Mouse (Mus musculus): ENCODE measurements at regions not wholly inside any gene's neighbourhood (a gene's known extent, or its start where the extent isn't known, plus 50 kb on each side); places are given as distances from the start of the nearest gene placed in this dataset.

DNA sequence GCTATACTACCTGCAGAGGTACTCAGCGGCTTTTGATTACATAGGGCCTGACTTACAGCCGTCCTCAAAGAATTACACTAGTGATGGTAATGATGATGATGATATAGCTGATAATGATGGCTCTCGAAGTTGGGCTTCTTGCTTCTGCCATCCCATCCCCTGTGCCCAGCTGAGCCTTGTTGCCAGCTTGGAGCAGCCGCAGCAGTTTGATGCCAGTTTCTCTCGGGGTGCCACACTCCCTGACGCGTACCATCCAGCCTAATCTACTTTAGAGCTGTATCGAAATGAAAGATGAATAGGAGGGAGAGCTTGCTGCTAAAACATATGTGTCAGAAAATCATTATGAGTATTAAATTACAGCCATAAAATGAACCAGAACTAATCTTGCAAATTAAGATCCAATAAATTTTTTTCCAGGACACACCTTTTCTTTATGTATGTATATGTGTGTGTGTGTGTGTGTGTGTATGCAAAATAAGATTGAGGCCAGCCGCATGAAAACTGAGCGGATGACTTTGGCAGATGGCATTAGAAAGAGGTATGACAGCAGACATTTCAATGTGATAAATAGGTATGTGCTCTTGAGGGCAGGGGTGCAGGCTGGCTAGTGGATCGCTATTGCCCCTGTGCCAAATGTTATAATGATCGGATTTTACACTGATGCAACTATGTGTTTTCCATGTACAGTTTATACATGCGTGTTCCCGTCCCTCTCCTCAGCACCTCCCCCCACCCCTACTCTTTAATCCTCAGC, 443.3 kb downstream of the Cd83 start:
- DNase-seq (ENCODE audit: low spot score): no peak
- Histone ChIP-seq H3K27ac (replicated peaks) (no peak overlapping the region), H3K9ac (ENCODE audit: low read length) (no peak overlapping the region), H3K36me3 (ENCODE audit: control insufficient read depth, insufficient read depth, low read length) (no peaks in the 10 kb centered on the region), H3K4me3 (ENCODE audit: low read depth, low read length) (no peak overlapping the region), H3K9me3 (ENCODE audit: control insufficient read depth, low read length) (no peaks in the 10 kb centered on the region), H3K27me3 (ENCODE audit: control insufficient read depth, insufficient read depth, low read length) (no peaks in the 10 kb centered on the region), H3K4me1 (replicated peaks; ENCODE audit: control insufficient read depth, insufficient read depth) (no peaks in the 10 kb centered on the region), H3K4me2 (replicated peaks; ENCODE audit: low read depth) (peak overlapping the region; percentile 32)
- TF ChIP-seq EP300 (optimal IDR thresholded peaks at IDR 0.05) (no peak), CTCF (IDR thresholded peaks at IDR 0.05; ENCODE audit: low read depth) (no peak)
- WGBS: 69% methylated on average over 14 of the region's 14 CpGs
- ATAC-seq (ENCODE audit: low FRiP score, low TSS enrichment): no peak

DNA sequence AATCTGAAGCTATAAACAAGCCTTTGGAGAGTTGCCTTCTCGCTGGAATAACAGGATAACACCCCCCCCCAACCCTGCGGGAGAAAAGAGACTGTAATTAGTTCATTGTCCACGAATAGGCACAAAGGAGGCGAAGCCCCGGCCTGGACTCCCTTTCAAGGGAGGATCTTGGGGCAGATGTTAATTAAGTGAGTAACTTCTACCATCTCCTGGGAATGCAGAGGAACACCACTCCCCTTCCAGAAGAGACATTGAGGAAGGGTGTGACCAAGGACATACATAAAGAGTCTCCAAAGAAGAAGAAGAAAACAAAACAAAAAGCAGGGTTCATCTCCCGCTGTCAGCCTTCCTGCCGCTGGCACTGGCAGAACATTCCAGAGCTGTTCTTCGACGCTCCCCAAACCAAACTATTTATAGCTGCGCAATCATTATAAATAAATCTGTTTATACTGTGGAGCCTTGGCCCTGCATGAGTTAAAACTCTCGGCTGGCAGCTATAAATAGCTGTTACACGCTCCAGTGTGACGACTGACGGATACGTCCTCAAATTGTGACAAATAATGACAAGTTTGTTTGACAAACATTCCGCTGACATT, 444.1 kb downstream of the Cd83 start:
- Histone ChIP-seq H3K27ac (replicated peaks) (no peak overlapping the region), H3K9ac (ENCODE audit: low read length) (no peak overlapping the region), H3K4me3 (ENCODE audit: low read depth, low read length) (no peak overlapping the region), H3K36me3 (ENCODE audit: control insufficient read depth, insufficient read depth, low read length) (no peaks in the 10 kb centered on the region), H3K4me2 (replicated peaks; ENCODE audit: low read depth) (peak overlapping the region; percentile 32), H3K27me3 (ENCODE audit: control insufficient read depth, insufficient read depth, low read length) (no peaks in the 10 kb centered on the region), H3K4me1 (replicated peaks; ENCODE audit: control insufficient read depth, insufficient read depth) (no peaks in the 10 kb centered on the region), H3K9me3 (ENCODE audit: control insufficient read depth, low read length) (no peaks in the 10 kb centered on the region)
- 14% methylated on average over 16 of the region's 16 CpGs for WGBS
- DNase-seq (ENCODE audit: low spot score) (no peak), ATAC-seq (ENCODE audit: low FRiP score, low TSS enrichment) (peak; percentile 54; the same call in 1 of the 2 replicates)
- TF ChIP-seq EP300 (optimal IDR thresholded peaks at IDR 0.05) (no peak), CTCF (IDR thresholded peaks at IDR 0.05; ENCODE audit: low read depth) (peak; percentile 38)

DNA sequence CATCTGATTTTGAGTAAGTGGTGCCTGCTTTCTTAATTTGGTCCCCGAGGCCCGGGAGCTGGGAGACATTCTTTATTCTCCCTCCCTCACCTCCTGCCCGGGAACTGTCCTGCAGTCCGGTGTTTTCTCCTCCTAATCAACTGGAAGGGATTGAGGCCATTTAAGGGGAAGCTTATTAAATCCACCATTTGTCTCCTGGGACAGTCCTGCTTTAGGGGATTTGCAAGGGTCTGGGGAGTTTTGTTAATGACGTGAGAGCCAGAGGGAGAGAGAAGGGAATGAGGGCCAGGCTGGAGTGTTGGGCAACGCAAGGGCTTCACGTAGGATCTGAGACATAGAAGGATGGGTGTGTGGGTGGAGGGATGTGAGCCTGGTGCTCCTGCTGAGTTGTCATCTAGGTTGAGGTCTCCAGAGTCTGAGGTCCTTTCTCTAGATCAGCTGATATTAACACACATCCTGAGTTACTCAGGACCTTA, 444.6 kb downstream of the Cd83 start:
- H3K27ac ChIP-seq (replicated peaks): no peak overlapping the region
- 15% methylated on average over 7 of the region's 7 CpGs for WGBS

DNA sequence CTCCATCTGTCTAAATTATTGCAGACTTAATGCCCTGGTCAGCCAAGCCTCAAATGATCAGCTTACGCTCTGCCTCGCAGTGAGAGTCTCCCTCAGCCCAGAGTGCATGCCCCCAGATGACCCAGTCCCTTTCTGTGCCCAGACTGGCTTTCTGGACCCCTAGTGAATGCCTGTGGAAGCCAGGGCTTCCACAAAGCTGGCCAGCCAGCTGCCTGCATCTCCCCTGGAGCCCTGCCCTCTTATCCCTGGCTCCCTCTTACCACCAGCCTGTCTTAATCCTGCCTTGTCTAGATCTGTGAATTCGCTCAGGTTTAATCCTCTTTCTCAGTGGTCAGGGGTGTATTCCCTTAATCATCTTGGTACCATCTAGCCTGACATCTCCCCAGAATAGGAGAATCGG, 446.8 kb downstream of the Cd83 start:
- no peak overlapping the region for H3K4me2 ChIP-seq (replicated peaks; ENCODE audit: low read depth)
- WGBS: 76% methylated on average over 4 of the region's 4 CpGs
- TF ChIP-seq EP300 (optimal IDR thresholded peaks at IDR 0.05) (no peak), CTCF (IDR thresholded peaks at IDR 0.05; ENCODE audit: low read depth) (no peak)

More for the DNA sequence above, 444.6 kb downstream of the Cd83 start:
- ATAC-seq (ENCODE audit: low FRiP score, low TSS enrichment) (no peak), DNase-seq (ENCODE audit: low spot score) (no peak)
- Histone ChIP-seq H3K9me3 (ENCODE audit: control insufficient read depth, low read length) (no peaks in the 10 kb centered on the region), H3K4me1 (replicated peaks; ENCODE audit: control insufficient read depth, insufficient read depth) (no peaks in the 10 kb centered on the region), H3K36me3 (ENCODE audit: control insufficient read depth, insufficient read depth, low read length) (no peaks in the 10 kb centered on the region), H3K4me2 (replicated peaks; ENCODE audit: low read depth) (peak overlapping the region; percentile 32; the same call in 1 of the 2 replicates), H3K27me3 (ENCODE audit: control insufficient read depth, insufficient read depth, low read length) (no peaks in the 10 kb centered on the region), H3K4me3 (ENCODE audit: low read depth, low read length) (no peak overlapping the region), H3K9ac (ENCODE audit: low read length) (no peak overlapping the region)
- no peak for TF ChIP-seq CTCF (IDR thresholded peaks at IDR 0.05; ENCODE audit: low read depth)
- no peak for TF ChIP-seq EP300 (optimal IDR thresholded peaks at IDR 0.05)

DNA sequence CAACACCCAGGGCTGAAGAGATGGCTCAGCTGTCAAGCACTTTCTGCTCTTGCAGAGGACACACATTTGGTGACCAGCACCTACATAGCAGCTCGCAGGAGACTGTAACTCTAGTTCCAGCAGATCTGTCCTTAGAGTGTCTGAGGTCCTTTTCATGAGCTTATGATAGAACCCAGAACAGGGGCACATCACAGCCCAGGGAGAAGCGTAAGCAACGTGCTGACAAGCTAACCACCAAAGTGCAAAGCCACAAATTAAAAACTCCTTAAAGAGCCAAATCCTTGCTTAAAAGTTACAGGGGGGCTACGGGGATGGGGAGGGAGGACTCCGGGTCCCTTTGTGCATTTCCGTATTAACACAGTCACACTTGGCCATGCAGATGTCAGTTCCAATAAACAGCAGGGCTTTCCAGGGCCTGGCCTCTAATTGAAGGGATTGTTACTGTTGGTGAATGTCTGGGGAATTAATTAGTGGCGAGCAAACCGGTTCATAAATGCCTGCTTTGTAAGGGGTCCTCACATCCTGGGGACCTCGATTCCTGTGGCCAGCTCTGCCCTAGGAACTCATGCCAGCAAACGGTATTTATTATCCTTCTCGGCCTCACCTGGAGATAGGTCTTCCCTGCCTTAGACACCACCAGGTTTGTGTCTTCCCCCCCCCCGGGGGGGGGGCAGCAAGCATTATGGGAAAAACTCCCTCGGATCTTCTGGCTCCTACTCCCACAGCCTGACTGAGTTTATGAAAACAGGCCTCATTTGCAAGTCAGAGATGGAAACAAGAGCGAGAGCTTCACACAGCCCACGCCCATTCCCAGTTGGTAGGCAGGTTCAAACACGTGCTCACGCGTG, 447.5 kb downstream of the Cd83 start:
- Histone ChIP-seq H3K27ac (replicated peaks) (no peak overlapping the region), H3K36me3 (ENCODE audit: control insufficient read depth, insufficient read depth, low read length) (no peaks in the 10 kb centered on the region), H3K4me2 (replicated peaks; ENCODE audit: low read depth) (no peak overlapping the region), H3K9ac (ENCODE audit: low read length) (no peak overlapping the region), H3K9me3 (ENCODE audit: control insufficient read depth, low read length) (no peaks in the 10 kb centered on the region), H3K4me1 (replicated peaks; ENCODE audit: control insufficient read depth, insufficient read depth) (no peaks in the 10 kb centered on the region), H3K4me3 (ENCODE audit: low read depth, low read length) (no peak overlapping the region), H3K27me3 (ENCODE audit: control insufficient read depth, insufficient read depth, low read length) (no peaks in the 10 kb centered on the region)
- no peak for TF ChIP-seq EP300 (optimal IDR thresholded peaks at IDR 0.05)
- no peak for TF ChIP-seq CTCF (IDR thresholded peaks at IDR 0.05; ENCODE audit: low read depth)
- whole genome bisulfite sequencing: 50% methylated on average over 18 of the region's 18 CpGs
- peak; percentile 60; the same call in 1 of the 2 replicates for ATAC-seq (ENCODE audit: low FRiP score, low TSS enrichment)
- DNase-seq (ENCODE audit: low spot score): no peak

More for the DNA sequence above, 446.8 kb downstream of the Cd83 start:
- H3K27ac ChIP-seq (replicated peaks): no peak overlapping the region
- H3K4me1 ChIP-seq (replicated peaks; ENCODE audit: control insufficient read depth, insufficient read depth): no peaks in the 10 kb centered on the region
- ATAC-seq (ENCODE audit: low FRiP score, low TSS enrichment) (no peak), DNase-seq (ENCODE audit: low spot score) (no peak)
- H3K4me3 ChIP-seq (ENCODE audit: low read depth, low read length): no peak overlapping the region
- H3K27me3 ChIP-seq (ENCODE audit: control insufficient read depth, insufficient read depth, low read length): no peaks in the 10 kb centered on the region
- H3K9ac ChIP-seq (ENCODE audit: low read length): no peak overlapping the region
- no peaks in the 10 kb centered on the region for H3K36me3 ChIP-seq (ENCODE audit: control insufficient read depth, insufficient read depth, low read length)
- no peaks in the 10 kb centered on the region for H3K9me3 ChIP-seq (ENCODE audit: control insufficient read depth, low read length)

Measured in stomach, postnatal 0 days (tissue).